Mouse (Mus musculus) neutrophil, adult 5-6 weeks (primary cell): Measurements from ENCODE around the gene Dclre1b. TPM values are rescaled to one million over a fixed set of nuclear protein-coding genes. Genes with fewer than 3 reads are reported as not detected.
A peak's percentile ranks its signal among the peaks of the same experiment; 100 is the strongest.
"Not testable (repeated sequence)": the region's sequence is repeated elsewhere in the genome, so short reads cannot be mapped to it uniquely, and the experiment has no call there.

Experiments
- ATAC-seq: fragments of 151-379, 151-347 bp; 2 replicates; pipeline ENCODE4 v1.8.0; 2017; ENCODE audit warnings: mild to moderate bottlenecking, moderate TSS enrichment; ENCODE audit not compliant: insufficient number of reproducible peaks, poor library complexity, low FRiP score, severe bottlenecking; ENCODE audit errors: extremely low read depth
- total RNA-seq: library from RNA; stranded (forward); fragments of 200-1000 nt; gene quantifications from 2 replicates; pipeline ENCODE4 v1.2.3, GENCODE M21; 2017

Gene Dclre1b
- total RNA-seq, 1 experiment from 2014 or later: 15.6 TPM

DNA sequence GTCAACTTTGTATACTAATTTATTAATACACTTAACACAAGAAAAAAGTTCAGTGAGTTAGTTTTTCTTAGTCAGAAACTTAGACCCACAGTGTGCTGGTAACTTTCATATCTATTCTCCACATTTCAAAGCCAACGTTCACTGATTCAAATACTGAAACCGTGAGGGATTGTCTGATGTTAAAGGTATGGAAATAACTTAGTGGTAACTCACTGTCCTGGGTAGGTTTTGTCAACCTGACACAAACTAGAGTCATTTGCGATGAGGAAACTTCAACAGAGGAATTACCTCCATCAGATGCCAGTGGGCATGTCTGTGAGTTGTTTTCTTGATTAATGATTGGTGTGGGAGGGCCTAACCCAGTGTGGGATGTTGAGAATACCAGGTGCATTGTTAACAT is 19.8 kb upstream of the Dclre1b start:
- ATAC-seq: no peak

DNA sequence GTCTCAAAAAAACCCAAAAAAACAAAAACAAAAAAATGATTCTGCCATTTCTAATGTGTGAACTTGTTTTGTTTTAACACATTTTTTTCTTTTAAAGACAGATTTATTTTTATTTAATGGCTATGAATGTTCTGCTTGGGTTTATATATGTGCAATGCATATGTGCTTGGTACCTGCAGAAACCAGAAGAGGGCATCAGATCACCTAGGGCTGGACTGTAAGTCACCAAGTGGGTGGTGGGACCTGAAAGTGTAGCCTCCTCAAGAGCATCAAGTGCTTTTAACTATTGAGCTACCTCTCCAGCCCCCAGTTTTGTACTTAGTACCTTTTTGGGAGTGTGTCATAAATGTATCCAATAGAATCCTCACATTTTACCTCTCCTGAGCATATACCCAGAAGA is 18.3 kb upstream of the Dclre1b start:
- no peak for ATAC-seq

GRCm38 (mm10) chr3:103810967-103811366 is 1.7 kb upstream of the Dclre1b start:
- ATAC-seq: no peak

GRCm38 (mm10) chr3:103809799-103810150 is 531 bp upstream of the Dclre1b start:
- peak; percentile 13; the same call in 1 of the 2 replicates for ATAC-seq

DNA sequence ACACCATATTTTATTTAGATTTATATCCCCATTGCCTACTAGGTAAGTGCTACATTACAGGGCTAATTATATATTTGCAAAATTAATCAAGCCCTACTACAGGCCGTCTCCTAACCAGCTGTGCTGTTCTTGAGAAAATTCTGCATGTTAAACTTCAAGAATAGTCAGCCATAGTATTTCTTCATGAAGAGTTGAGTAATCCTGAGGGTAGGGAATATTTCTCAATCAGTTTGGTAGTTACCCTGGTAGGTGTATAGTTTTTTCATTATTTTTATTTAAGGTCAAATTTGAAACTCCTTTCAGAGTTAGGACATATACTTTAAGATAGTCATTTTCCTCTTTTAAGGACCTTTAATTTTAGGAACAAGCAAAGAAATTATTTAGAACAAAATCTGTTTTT is 3.6 kb downstream of the Dclre1b start:
- no peak for ATAC-seq

GRCm38 (mm10) chr3:103802861-103803260 is 6.4 kb downstream of the Dclre1b start:
- no peak for ATAC-seq

- ATAC-seq: peak; percentile 67
Measured at GRCm38 (mm10) chr3:103801631-103802531, 7.4 kb downstream of the Dclre1b start.

- no peak for ATAC-seq
Measured at GRCm38 (mm10) chr3:103799507-103799906, 9.7 kb downstream of the Dclre1b start.

DNA sequence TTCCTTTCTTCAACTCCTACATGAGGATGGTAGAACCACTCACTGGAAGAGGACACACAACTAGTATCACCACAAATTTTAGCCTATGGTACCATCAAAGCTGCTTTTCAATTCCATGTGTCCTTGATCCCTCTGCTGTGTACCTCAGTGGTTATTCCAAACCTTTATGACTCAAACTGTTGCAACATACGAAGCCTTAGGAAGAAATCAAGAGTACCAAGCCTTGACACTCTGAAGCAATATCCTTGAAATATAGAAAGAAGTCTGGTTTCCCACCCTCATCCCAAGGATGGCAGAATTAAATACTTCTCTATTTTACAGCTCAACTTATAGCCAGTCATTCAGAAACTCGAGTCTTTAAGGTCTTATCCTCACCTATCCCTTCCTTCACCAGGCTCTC is 12.9 kb downstream of the Dclre1b start:
- ATAC-seq: no peak

GRCm38 (mm10) chr3:103792566-103792965 is 16.7 kb downstream of the Dclre1b start:
- ATAC-seq: no peak

- ATAC-seq: not testable (repeated sequence)
Measured at GRCm38 (mm10) chr3:103792111-103792406, 17.2 kb downstream of the Dclre1b start.

GRCm38 (mm10) chr3:103791230-103792110 is 17.8 kb downstream of the Dclre1b start, which contains the start of gene Hipk1:
TSS of gene Hipk1 (minus strand) at chr3:103791563.
- peak; percentile 95 for ATAC-seq

DNA sequence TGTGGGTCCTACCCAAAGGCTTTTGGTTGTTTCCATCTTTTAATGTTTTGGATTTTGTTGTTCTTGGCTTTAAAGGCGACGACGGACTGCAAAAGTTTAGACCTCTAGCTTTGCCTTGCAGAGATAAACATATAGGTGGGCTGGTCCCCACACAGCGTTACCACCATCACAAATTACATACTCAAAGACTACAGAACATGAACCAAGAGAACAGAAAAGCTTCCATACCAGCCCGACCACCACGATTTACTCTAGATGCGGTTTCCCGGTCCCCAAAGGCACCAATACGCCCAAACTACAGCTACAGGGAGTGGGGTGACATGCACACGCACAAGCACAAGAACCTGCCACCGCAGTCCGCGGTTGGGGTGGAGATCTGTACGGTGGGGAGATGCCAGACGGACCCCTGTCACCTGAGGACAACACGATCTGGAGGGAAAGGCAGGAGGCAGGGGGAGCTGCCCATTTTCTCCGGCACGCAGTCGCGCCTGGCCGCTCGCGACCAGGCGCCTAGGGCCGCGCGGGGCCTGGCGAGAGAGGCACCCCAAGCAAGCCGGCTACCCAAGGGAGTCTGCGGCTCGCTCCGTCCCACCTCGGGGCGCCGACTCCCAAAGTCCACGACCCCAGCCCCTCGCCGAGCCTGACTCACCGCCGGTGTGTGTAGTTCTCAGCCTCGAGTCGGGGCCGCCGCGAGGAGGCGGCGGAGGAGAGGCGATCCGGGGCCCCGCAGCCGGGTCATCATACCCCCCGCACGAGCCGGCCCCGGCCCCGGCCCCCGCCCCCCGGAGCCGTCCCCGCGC is 18.7 kb downstream of the Dclre1b start:
- no peak for ATAC-seq

DNA sequence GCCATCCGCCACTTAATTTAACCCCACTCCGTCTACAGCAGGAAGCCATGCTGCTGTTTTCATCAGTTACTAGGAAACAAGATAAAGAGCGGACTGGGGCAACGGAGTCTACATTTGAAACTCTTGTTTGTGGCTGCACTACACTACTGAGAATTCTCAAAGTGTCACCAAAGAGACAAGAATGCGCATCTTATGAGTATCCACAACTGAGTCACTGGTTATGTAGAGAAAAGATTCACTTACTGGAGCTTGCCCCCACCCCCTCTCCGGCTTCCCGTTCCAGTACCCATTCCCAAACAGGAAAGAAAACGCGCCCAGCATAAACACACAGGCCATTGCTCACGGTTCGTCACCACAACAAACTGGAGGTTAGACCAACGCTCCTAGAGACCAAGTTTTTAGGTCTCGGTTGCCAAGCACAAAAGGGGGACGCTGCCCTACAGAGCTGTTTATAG is 19.3 kb downstream of the Dclre1b start:
- no peak for ATAC-seq

DNA sequence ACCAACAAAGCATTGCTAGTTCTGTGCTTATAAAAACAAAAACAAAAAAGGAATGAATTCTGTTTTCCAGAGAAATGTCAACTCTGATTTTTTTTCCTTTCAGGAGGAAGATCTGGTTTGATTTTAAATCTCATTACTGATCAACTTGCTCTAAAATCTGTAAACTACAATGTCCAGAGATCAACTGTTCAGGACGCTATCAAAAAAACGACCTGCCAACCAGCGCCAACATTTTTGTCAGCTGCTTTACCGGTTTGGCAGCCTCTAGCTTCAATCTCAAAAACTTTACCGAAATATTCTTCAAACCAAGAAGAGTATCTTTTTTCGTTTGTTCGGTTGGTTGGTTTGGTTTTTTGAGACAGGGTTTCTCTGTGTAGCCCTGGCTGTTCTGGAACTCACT is 20.1 kb downstream of the Dclre1b start:
- ATAC-seq: no peak

DNA sequence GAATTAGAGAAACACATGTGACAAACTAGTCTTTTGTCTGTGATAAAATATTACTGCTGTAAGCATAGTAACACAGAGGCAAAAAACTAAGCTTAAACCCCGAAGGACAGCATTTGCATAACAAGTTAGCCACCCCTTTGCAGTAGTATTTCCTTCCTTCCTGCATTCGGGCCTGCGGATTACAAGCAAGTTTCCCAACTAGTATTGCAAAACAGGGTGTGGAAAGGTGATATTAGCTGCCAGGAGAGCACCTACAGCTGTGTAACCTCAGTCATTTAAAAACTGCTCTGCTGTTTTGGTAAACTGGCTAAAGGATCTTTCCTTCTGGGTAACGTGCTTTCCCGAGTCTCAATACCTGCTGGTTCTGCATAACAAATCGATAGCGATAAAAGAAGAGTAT is 22.0 kb downstream of the Dclre1b start:
- ATAC-seq: no peak

GRCm38 (mm10) chr3:103782844-103783609 is 26.2 kb downstream of the Dclre1b start:
- ATAC-seq: no peak

DNA sequence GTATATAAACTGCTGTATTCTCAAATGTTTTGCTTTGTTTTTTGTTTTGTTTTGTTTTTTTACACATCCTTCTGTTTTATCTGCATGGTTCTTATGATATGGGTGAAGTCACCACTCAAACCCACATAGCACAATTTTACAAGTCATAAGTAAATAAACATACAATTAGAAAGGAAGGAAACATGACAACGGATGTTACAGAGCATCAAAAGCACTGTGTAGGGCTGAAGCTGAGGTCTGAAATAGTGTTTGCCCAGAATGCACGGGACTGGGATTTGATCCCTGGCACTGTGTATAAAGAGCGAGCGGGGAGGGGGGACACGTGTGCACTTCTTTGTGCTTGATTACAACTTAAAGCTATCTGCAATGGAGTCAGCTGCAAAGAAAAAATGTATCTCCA is 28.5 kb downstream of the Dclre1b start:
- ATAC-seq: no peak
